Mouse (Mus musculus) activated CD4-positive, CD25-positive, alpha-beta regulatory T cell, adult 4 months (primary cell): ENCODE data around the gene Angptl7. TPM values are rescaled to one million over a fixed set of nuclear protein-coding genes. Genes with fewer than 3 reads are reported as not detected.

Experiments used
- ATAC-seq: one replicate; pipeline ENCODE4 v1.8.0; 2017
- polyA plus RNA-seq, 2 experiments: library from polyadenylated mRNA; unstranded; fragments of 100-300 nt; shearing (Covaris generic); gene quantifications; one replicate each; pipeline ENCODE4 v1.2.1; 2017

Angptl7 gene
- polyA plus RNA-seq, 2 experiments from 2014 or later: 0.20 TPM; not detected in 1

DNA sequence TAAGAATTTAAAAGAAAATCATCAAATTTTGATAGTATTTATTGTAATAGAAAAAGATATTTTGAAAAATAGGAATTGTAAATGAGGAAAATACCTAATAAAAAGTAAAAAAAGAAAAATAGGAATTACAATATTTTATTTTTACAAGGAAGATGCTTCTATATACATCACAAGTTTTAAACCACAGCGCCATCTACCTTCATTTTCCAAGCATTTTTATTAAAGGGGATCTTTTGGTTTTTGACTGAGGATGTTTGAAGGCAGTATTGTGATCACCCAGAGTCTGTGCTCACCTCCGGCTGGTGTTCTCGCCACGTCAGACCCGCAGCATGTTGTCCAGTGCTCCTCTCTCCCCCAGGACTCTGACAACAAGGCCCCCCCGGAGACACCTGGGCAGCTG, 5.1 kb downstream of the Angptl7 start:
- ATAC-seq: no peak

DNA sequence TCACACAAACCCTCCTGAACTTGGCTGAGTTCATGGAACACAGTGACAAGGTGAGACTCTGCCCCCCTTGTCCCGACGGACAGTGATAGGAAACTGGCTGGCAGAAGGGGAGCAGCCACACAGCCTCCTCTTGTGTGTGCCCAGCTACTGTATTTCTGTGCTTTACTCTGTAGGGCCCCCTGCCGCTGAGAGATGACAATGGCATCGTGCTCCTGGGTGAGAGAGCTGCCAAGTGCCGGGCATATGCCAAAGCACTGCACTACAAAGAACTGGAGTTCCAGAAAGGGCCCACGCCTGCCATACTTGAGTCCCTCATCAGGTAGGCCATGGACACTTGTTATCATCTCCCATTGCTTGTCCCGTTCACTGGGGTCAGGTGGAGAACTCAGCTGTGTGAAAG, 8.8 kb downstream of the Angptl7 start:
- ATAC-seq: no peak

DNA sequence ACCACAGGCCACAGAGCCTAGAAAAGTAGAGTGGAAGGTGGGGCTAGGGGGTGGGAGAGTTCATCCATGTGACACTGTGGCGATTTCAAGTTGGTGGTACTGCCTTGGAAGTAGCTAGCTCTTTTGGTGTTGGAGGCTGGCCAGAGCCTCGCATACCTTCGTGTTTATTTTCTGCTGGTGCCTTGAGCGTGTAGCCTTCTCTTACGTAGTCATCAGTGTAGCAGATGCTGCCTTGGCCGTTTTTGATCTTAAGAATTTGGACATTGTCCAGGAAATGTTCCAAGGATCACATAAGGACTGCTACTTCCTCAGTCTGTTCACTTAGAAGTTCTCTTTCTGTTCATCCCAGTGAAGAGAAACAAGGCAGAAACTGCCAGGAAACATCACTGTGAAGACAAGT, 9.8 kb downstream of the Angptl7 start:
- no peak for ATAC-seq

DNA sequence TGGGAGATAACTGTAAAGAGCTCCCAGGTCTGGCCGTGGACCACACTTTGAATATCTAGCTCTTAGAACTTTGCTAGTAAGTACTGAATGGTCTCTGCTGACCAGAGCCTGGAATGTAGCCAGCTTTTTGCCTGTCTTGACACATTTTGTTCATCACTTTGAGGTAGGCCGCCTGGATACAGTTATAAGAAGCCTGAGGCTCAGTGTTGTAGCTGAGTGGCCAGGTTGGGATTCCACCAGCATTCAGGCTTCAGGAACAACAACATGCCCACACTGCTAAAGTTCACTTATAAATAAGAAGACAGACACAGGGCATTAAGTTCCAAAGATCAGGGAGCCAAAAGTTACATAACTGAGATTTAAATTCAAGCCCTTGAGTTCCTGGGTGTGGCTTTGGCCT, 12.4 kb downstream of the Angptl7 start:
- no peak for ATAC-seq

DNA sequence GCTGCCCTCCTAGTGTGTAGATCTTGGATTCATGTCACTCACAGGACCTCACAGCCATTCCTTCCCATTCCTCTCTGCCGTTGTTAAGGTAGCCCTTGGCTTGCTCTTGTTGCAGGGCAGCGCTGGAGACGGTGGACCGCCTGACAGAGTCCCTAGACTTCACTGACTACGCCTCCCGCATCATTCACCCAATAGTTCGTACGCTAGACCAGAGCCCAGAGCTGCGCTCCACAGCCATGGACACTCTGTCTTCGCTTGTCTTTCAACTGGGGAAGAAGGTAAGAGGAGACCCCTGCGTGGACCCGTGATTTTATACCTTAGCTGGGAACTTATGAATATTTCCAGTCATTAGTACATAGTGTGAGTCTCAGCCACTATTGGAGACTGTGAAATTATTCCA, 15.7 kb downstream of the Angptl7 start:
- no peak for ATAC-seq

DNA sequence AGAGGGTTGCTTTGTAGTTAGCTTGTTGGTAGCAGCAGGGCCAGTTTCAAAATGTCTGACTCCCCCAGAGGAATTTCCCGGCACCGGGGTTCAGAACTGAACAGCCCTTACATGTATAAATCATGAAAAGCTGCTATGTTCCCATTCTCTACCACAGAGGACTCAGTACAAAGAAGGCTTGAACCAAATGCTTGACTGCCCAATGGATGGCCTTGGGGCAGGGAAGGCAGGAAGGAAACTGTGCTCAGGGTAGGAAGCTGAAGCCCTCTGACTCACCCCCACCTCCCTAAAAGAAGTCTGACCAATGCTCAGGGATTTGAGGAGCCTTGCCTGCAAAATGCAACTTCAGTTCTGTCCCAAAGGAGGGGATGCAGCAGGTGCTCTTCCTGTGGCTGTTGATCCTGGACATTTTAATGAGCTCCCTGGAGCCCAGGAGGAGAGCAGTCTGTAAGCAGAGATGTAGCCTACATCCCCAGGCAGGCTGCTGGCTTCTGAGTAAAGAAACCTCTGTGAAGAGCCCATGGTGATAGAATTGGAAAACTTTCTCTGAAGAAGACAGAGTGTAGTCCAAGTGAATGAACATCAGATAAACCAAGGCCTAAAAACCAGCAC, 18.6 kb downstream of the Angptl7 start:
- ATAC-seq: no peak

DNA sequence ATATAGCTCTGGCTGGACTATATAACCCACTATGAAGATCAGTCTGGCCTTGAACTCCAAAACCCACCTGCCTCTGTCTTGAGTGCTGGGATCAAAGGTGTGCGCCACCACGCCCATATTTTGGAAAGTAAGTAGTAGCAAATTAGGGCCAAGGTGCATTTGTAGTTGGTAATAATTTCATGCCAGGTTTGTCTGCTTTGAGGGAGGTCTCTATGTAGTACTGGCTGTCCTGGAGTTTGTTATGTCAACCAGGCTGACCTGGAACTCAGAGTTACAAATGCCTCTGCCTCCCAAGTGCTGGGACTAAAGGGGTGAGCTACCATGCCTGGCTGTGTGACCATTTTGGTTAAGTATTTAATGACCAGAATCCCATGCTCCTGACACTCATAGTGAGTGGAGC, 20.0 kb downstream of the Angptl7 start:
- ATAC-seq: no peak

DNA sequence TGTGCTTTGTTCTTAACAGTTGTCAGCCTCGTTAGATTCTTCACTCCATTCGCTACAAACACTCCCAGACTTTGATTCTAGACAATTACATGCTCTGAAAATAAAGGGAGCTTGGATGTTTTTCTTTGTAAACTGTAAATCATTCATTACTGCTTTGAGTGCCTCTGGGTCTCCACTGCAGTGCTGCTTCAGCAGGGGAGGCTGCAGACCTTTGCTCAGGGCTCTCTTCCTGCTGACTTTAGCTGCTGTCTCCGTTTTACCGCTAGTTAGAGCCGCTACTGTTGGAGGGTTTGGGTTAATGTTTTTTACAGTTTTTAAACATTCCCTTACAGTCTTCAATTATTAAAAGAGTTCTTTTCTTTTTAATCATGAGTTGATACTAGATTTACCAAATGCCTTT, 26.8 kb downstream of the Angptl7 start:
- ATAC-seq: no peak

DNA sequence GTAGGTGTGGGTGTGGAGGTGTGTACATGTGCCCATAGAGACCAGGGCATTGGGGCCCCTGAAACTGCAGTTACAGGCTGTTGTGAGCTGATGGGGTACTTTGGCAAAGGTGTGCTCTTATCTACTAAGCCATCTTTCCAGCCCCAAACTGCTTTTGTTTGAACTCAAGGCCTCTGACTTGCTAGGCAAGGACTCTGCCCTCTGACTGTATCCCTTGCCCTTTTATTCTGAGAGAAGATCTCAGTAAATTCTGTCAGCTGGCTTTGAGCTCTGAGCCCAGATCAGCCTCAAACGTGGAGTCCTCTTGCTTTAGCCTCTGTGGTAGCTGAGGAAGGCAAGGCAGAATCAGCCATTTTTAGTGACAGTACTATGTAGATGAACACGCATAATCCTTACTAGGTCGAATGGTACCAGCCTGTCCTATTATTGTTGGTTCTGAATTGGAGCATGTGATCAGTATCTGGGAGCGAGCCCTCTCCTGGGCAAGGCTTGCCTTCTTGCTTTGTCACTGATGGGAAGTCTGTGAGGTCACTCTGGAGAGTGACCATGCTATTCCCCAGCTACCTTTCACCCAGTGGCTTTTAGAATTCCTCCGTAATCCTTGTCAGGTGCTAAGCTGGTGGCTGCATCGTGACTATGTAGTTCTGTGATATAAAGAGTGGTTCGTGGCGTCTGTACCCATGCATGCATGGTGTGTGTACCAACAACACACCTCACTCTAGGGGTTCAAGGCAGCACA, 27.7 kb downstream of the Angptl7 start:
- no peak for ATAC-seq

DNA sequence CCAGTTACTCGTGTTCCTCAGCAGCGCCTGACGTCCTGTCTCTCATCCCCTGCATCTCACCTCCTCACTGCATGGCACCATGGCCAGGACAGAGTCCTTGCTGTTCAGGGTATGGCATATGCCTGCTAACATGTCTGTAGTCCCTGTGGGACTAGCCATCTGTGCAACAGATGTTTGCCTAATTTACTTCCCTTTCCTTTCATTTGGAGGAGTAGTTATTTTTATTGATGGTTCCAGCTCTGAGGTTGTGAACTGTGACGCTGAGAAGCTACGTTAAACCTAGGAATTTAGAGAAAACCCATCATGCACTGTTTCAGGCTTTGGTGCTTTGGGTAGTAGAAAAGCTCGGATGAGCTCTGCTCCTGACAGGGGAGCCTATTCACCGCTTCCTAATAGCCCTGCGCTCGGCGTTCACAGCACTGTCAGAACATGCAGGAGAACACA, 28.9 kb downstream of the Angptl7 start:
- no peak for ATAC-seq

DNA sequence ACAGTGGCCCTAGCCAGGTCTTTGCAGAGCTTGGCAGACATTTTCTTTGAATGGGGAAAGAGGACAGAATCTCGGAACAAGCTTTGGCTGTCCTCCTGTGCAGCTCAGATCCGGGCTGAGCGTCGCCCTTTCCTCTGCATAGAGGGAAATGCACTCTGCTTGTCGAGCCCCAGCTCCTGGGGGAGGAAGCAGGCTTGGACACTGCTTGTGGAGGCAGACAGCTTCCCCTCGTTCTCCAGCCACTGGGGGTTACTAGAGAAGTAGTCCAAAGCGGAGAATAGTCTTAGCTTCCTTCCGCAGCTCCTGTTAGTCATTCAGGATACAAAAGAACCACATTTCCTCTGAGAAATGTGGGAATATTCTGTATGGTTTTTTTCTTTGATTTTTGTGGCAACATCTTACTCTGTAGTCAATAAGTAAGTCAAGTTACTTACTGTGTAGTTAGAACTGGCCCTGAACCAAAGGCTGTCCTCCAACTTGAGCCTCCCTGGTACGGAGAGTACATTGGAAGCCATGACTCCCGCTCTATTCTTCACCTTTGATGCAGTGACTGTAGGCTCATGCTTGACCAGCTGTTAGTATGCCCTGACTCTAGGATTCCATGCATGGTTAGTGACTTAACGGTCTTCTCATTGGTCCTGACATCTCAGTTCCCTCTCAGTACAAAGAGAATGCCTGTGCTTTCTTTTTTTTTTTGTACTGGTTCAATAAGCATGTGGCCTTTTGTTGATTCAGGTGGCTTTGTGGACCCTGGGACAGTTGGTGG, 30.6 kb downstream of the Angptl7 start:
- no peak for ATAC-seq

DNA sequence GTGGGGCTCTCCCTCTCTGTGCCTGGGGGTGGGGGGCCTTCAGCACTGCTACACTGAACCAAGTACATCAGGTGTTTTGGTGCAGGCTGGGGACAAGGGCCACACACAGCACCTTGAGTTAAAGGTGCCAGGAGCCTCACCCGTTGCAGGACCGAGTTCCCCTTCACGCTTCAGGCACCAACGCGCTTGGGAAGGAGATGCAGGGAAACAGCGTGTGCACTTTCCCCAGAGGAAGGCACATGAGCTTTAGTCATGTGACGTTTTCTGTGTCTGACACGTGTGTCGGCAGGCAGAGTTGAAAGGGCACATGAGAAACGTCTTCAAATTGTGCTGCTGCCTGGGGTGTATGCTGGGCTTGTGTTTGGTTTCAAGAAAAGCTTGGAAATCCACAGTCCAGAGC, 31.9 kb downstream of the Angptl7 start:
- no peak for ATAC-seq

DNA sequence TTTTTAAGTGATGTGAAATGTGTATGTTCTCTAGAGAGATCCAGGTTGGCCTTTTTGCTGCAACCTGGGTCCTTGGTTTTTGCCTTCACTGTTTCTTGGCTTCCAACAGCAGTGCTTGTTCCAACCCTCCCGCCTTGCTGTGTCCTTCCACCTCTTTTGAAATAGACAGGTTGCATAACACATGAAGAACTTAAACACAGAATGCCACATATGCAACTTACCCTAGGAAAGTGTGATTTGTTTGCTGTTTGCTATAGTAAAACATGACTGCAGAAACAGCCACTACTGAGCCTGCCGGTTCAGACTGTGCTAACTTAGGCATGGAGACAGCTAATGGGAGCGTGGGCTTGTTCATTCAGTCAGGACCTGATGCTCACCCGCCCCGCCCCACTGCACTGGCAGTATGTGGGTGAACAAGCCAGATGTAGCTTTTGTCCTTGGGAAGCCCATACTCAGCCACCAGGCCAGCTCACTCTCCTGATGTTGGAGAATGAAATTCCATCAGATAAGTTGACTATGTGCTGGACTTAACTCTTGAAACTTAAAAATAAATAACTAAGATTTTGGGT, 33.7 kb downstream of the Angptl7 start:
- no peak for ATAC-seq

DNA sequence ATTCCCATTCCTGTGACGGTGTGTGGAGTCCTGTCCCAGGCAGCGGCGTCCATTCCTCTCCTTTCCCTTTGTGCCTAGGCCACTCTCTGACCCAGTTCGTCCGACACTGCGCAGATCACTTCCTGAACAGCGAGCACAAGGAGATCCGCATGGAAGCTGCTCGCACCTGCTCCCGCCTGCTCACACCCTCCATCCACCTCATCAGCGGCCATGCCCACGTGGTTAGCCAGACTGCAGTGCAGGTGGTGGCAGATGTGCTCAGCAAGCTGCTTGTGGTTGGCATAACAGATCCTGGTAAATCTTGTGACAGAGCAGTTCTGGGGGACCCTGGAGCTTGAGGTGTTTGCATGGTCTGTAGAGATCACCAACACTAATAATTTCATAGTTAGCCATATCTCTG, 35.4 kb downstream of the Angptl7 start:
- no peak for ATAC-seq

DNA sequence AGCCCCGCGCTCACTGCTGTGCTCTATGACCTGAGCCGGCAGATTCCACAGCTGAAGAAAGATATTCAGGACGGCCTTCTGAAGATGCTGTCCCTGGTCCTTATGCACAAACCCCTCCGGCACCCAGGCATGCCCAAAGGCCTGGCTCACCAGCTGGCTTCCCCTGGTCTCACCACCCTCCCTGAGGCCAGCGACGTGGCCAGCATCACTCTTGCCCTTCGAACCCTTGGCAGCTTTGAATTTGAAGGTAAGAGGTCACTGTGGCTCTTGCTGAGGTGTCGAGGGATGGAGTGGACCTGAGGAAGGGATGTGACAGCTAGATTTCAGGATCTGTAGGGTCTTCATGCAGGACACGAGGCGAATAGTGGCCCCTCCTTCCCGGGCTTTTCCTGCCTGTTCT, 36.0 kb downstream of the Angptl7 start:
- no peak for ATAC-seq

DNA sequence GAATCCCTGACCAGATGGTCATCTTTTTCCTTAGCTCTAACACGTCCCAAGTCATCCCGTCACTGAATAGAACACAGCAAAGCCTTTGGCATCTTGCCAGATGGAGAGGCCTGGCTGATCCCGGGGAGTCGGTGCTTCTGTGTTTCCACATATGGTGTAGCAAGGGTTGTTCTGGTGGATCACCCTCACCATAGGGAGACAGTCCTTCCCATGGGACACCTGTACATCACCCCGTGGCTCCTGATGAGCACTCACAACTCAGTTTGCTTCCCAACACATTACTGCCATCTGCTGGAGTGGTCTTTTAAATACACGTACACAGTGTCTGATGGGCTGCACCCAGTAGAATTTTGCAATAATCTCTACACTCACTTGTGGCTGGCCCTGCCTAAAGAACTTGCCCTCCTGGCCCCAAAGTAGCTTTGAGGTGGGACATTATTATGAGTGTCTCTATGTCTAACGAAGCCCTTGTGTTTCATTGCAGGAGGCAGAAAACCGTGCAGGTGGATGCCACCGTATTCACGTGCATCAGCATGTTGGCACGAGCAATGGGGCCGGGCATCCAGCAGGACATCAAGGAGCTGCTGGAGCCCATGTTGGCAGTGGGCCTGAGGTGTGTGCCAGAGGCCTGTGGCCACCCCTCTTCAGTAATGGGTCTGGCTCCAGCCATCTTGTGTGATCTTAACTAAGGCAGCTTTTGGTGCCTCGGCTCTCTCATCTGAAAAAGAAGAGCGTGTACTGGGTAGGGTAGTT, 36.9 kb downstream of the Angptl7 start:
- no peak for ATAC-seq

DNA sequence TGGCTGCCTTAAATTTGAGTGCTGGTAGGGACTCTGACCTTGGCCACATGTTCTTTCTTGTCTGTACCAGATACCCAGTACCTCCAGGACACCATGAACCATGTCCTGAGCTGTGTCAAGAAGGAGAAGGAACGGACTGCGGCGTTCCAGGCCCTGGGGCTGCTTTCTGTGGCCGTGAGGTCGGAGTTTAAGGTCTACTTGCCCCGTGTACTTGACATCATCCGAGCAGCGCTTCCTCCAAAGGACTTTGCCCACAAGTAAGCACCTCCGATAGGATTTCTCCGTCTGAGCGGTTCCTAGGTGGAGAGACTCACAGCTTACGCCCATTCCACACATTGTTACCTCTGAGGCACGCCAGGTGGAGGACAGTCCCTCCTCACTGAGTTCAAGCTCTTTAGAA, 37.5 kb downstream of the Angptl7 start:
- ATAC-seq: no peak

DNA sequence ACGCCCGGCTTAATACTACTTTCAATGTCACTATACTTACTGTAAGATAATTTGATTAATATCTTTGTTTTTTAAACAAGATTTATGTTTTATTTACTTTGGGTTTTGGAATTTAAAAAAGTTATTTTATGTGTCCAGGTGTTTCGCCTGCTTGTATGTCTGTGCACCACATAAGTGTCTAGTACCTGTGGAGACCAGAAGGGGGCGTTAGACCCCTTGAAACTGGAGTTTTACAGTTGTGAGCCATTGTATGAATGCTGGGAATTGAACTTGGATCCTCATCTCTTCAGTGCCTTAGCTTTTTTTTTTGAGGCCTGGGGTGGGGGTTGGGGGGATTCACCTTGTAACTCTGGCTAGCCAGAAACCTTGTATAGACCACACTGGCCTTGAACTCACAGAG, 38.5 kb downstream of the Angptl7 start:
- ATAC-seq: no peak

DNA sequence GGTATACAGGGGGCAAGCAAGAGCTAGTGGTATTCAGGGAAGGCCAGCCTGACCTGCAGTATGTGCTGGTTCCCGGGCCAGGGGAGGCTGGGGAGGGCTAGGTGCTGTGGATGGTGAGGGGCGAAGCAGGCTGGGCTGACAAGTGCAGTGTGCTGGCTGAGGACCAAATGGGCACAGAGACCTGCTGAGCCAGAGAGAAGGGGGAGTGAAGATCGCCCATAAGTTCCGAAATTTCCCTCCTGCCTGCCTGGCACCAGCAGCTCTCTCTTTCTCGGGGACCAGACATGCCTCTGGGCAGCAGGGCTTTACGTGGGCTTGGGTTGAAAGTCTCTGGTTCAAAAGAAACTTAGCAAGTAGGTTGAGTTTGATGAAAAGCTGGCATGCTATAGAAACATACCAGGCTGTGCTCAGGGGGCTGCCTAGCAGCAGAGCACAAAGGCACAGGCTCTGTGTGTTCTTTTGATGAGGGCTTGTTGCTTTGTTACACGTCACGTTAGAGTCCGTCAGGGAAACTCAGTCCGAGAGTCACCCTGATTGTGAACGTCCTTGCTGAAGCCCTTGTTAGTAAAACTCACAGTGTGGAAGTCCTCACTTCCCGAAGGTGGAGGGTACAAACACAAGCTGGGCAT, 39.5 kb downstream of the Angptl7 start:
- ATAC-seq: no peak

DNA sequence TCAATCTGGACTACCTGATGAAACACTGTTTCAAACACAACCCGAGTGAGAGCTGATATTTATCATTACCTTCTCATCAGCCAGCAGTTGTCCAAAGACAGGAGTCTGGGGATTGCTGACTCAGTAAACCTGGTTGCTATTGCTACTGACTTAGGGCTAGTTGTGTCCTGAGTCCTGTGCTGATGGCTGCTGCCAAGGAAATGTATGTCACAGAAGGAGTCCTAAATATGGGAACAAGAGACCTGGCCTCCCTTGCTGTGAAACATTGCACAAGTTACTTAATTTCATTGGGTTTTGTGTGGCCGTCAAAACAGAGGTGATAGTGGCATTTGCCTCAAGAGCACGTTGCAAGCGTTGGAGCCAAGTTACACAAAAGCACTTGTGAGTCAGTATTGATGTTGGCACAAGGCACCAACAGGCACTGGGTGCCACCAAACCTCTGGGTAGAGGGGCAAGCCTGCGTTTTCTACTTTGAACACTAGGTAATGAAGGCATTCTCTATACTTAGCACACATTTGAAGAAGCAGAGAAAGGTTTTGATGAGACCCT, 44.7 kb downstream of the Angptl7 start:
- no peak for ATAC-seq

DNA sequence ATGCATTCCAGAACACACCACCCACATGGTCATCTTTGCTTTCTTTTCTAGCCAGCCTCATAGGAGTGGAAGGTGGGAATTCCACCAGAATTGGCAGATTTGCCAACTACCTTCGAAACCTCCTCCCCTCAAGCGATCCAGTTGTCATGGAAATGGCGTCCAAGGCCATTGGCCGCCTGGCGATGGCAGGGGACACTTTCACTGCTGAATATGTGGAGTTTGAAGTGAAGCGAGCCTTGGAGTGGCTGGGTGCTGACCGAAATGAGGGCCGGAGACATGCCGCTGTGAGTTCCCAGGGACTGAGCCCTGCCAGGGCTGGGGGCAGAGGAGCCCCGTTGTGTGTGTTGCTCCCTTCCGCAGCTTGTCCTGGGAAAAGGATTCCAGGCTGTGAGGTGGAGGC, 46.6 kb downstream of the Angptl7 start:
- ATAC-seq: no peak

DNA sequence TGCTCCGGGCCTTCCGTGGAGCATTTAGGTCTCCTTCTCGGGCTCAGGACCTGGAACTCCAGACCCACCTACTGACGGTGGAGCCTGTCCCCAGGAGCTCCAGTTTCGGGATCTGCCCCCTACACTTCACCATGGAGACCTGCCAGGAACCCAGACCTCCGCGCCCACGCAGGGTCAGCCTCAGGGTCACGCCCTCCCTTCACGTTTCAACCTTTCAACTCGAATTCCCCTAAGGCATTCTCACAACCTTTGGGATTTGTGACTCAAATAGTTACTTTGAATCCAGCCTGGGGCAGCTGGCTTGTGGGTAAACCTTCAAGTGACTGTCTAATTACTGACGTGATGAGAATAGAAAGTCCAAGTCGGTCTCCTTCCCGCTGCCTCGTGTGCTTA, 51.4 kb downstream of the Angptl7 start:
- no peak for ATAC-seq
